Mouse (Mus musculus): Measurements from ENCODE around the gene Ltbp1. TPM values are rescaled to one million over a fixed set of nuclear protein-coding genes. Genes with fewer than 3 reads are reported as not detected.

Gene Ltbp1
- polyA plus RNA-seq, 1 experiment from 2014 or later, result 14.2 TPM

DNA sequence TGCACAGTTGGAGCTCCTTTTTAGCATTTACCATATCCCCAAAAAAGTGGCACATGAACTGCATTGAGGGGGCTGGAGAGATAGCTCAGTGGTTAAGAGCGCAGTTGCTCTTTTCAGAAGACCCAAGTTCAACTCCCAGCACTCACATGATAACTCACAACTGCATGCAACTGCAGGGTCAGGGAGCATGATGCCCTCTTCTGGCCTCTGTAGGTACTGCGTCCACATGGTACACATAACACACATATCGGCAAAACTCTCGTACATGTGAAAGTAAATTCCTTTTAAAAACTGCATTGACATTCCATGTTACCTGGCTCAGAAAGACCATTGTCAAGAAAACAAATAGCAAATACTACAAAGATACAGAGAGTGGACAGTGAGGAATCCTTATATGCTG, 342.0 kb downstream of the Ltbp1 start:
- no peaks in the 10 kb centered on the region for H3K4me1 ChIP-seq (ENCODE audit: control insufficient read depth, insufficient read depth, low read length)
- H3K36me3 ChIP-seq (replicated peaks; ENCODE audit: control insufficient read depth, insufficient read depth, low read depth, low read length), result no peaks in the 10 kb centered on the region
- no peak for DNase-seq (ENCODE audit: low spot score)
- no peak overlapping the region for H3K4me3 ChIP-seq (ENCODE audit: low read depth, low read length)
- no peak overlapping the region for H3K27ac ChIP-seq (replicated peaks; ENCODE audit: low read depth, low read length)
- WGBS, result 95% methylated on average over 4 of the region's 4 CpGs
- H3K9ac ChIP-seq (replicated peaks; ENCODE audit: low read length), result no peak overlapping the region
- H3K9me3 ChIP-seq (replicated peaks; ENCODE audit: control insufficient read depth, low read length), result no peaks in the 10 kb centered on the region
- H3K27me3 ChIP-seq (ENCODE audit: control insufficient read depth, insufficient read depth, low read length), result no peaks in the 10 kb centered on the region
- no peak overlapping the region for H3K4me2 ChIP-seq (ENCODE audit: low read depth, low read length)
- no peak for ATAC-seq (replicated peaks; ENCODE audit: insufficient number of reproducible peaks, low FRiP score, low TSS enrichment, low read depth)

DNA sequence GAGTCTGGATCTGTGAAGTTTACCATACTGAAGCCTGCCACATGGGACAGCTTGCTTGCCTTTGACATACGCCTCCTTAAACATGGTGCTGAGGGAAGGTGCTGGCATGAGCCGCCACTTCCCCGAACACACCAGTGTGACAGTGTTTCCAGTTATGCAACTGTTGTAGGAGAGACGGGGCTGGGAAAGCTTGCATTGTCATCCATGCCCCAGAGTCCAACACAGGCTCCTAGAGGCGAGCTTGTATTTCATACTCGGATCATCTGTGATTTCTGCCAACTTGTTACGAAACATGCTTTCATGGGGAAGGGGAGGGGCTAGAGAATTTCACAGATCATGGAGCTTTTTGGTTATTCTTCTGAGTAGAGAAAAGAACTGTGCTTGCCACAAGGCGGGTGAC, 343.7 kb downstream of the Ltbp1 start:
- Histone ChIP-seq H3K36me3 (replicated peaks; ENCODE audit: control insufficient read depth, insufficient read depth, low read depth, low read length) (no peaks in the 10 kb centered on the region), H3K4me3 (ENCODE audit: low read depth, low read length) (no peak overlapping the region)
- WGBS, result 89% methylated on average over 8 of the region's 8 CpGs

DNA sequence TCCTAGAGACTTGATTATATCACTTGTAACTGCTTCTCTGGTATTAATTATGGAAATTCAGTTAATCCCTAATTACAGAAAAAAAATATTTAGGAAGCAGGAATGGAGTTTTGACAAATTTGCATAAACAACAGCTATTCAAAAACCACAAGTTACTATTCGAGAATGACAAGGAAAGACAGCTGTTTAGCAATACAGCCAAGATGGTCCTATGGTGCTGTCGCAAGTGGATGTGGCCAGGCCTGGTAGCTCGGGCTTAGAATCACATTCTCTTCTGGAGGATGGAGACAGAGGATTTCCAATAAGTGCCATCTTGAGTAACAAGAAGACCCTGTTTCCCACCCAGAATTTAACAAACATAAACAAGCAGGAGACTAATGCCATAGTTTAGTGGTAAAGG, 344.2 kb downstream of the Ltbp1 start:
- DNase-seq (ENCODE audit: low spot score) (no peak), ATAC-seq (replicated peaks; ENCODE audit: insufficient number of reproducible peaks, low FRiP score, low TSS enrichment, low read depth) (no peak)
- Histone ChIP-seq H3K36me3 (replicated peaks; ENCODE audit: control insufficient read depth, insufficient read depth, low read depth, low read length) (no peaks in the 10 kb centered on the region), H3K27me3 (ENCODE audit: control insufficient read depth, insufficient read depth, low read length) (no peaks in the 10 kb centered on the region), H3K9ac (replicated peaks; ENCODE audit: low read length) (no peak overlapping the region), H3K4me2 (ENCODE audit: low read depth, low read length) (no peak overlapping the region), H3K9me3 (replicated peaks; ENCODE audit: control insufficient read depth, low read length) (no peaks in the 10 kb centered on the region), H3K27ac (replicated peaks; ENCODE audit: low read depth, low read length) (no peak overlapping the region), H3K4me3 (ENCODE audit: low read depth, low read length) (no peak overlapping the region), H3K4me1 (ENCODE audit: control insufficient read depth, insufficient read depth, low read length) (no peaks in the 10 kb centered on the region)
- WGBS, result 88% methylated on average over 3 of the region's 3 CpGs

More for the DNA sequence above, 343.7 kb downstream of the Ltbp1 start:
- no peaks in the 10 kb centered on the region for H3K27me3 ChIP-seq (ENCODE audit: control insufficient read depth, insufficient read depth, low read length)
- ATAC-seq (replicated peaks; ENCODE audit: insufficient number of reproducible peaks, low FRiP score, low TSS enrichment, low read depth) (no peak), DNase-seq (ENCODE audit: low spot score) (no peak)
- H3K27ac ChIP-seq (replicated peaks; ENCODE audit: low read depth, low read length), result no peak overlapping the region
- no peaks in the 10 kb centered on the region for H3K9me3 ChIP-seq (replicated peaks; ENCODE audit: control insufficient read depth, low read length)
- no peaks in the 10 kb centered on the region for H3K4me1 ChIP-seq (ENCODE audit: control insufficient read depth, insufficient read depth, low read length)
- no peak overlapping the region for H3K9ac ChIP-seq (replicated peaks; ENCODE audit: low read length)
- H3K4me2 ChIP-seq (ENCODE audit: low read depth, low read length), result no peak overlapping the region

DNA sequence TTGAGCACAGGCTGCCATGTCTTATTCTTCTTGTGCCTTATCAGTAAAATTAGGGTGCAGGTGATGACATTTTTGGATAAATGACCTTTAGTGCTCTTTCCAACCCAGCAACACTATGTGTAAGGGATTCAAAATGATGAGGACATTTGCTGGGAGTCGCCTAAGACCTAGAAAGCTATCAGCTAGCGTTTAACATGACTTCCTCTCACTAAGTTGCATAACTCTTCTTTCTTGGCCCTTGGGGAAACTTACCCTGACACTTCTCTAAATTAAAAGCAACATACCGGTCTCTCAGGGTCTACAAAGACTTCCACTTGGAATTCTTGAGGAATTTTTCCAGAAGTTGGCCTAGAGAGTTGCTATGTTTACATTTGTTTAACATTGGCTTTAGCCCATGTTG, 348.0 kb downstream of the Ltbp1 start:
- H3K36me3 ChIP-seq (replicated peaks; ENCODE audit: control insufficient read depth, insufficient read depth, low read depth, low read length), result no peaks in the 10 kb centered on the region
- no peaks in the 10 kb centered on the region for H3K4me1 ChIP-seq (ENCODE audit: control insufficient read depth, insufficient read depth, low read length)
- DNase-seq (ENCODE audit: low spot score) (no peak), ATAC-seq (replicated peaks; ENCODE audit: insufficient number of reproducible peaks, low FRiP score, low TSS enrichment, low read depth) (no peak)
- H3K4me3 ChIP-seq (ENCODE audit: low read depth, low read length), result no peak overlapping the region
- no peak overlapping the region for H3K9ac ChIP-seq (replicated peaks; ENCODE audit: low read length)
- no peak overlapping the region for H3K27ac ChIP-seq (replicated peaks; ENCODE audit: low read depth, low read length)
- 74% methylated on average over 3 of the region's 3 CpGs for WGBS
- H3K27me3 ChIP-seq (ENCODE audit: control insufficient read depth, insufficient read depth, low read length), result no peaks in the 10 kb centered on the region
- H3K9me3 ChIP-seq (replicated peaks; ENCODE audit: control insufficient read depth, low read length), result no peaks in the 10 kb centered on the region
- H3K4me2 ChIP-seq (ENCODE audit: low read depth, low read length), result no peak overlapping the region

DNA sequence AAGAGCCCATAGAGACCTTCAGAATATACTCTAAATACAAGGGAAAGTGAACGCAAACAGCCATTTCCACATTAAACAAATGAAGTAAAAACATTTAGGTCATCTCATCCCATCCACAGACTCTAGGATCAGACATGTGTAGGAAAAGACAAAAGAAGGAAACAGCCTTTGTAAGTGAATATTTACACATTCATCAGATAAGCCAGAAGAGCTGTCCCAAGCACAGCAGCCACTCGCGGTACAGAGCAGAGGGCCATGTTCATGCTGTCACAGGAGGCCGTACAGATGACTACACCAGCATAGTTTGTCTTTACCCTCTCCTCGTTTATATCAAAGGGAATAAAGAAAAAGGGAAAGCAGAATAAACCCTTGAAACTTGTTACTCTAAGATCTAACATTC, 350.1 kb downstream of the Ltbp1 start:
- H3K4me2 ChIP-seq (ENCODE audit: low read depth, low read length), result no peak overlapping the region
- whole genome bisulfite sequencing, result 87% methylated on average over 5 of the region's 5 CpGs
- no peaks in the 10 kb centered on the region for H3K9me3 ChIP-seq (replicated peaks; ENCODE audit: control insufficient read depth, low read length)
- H3K4me3 ChIP-seq (ENCODE audit: low read depth, low read length), result no peak overlapping the region
- DNase-seq (ENCODE audit: low spot score), result no peak
- no peak overlapping the region for H3K27ac ChIP-seq (replicated peaks; ENCODE audit: low read depth, low read length)
- H3K27me3 ChIP-seq (ENCODE audit: control insufficient read depth, insufficient read depth, low read length), result no peaks in the 10 kb centered on the region
- no peaks in the 10 kb centered on the region for H3K36me3 ChIP-seq (replicated peaks; ENCODE audit: control insufficient read depth, insufficient read depth, low read depth, low read length)
- no peaks in the 10 kb centered on the region for H3K4me1 ChIP-seq (ENCODE audit: control insufficient read depth, insufficient read depth, low read length)
- no peak overlapping the region for H3K9ac ChIP-seq (replicated peaks; ENCODE audit: low read length)
- ATAC-seq (replicated peaks; ENCODE audit: insufficient number of reproducible peaks, low FRiP score, low TSS enrichment, low read depth), result no peak

DNA sequence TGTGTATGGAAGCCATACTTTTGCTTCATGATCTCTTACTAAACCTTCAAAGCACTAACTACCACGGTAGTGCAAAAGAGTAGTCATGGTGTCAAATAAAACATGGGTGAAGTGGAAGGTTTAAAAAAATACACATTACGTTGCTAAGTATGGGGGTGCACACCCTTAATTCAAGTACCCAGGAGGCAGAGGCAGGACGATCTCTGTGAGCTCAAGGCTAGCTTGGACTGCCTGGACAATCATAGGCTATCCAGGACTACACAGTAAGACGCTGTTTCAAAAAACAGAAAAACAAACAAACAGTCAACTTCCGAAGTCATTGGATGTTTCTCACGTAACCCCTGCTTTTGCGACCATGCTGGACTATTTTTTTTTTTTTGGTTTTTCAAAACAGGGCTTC, 354.7 kb downstream of the Ltbp1 start:
- Histone ChIP-seq H3K27ac (replicated peaks; ENCODE audit: low read depth, low read length) (no peak overlapping the region), H3K9ac (replicated peaks; ENCODE audit: low read length) (no peak overlapping the region), H3K36me3 (replicated peaks; ENCODE audit: control insufficient read depth, insufficient read depth, low read depth, low read length) (no peaks in the 10 kb centered on the region), H3K4me1 (ENCODE audit: control insufficient read depth, insufficient read depth, low read length) (no peaks in the 10 kb centered on the region), H3K9me3 (replicated peaks; ENCODE audit: control insufficient read depth, low read length) (no peaks in the 10 kb centered on the region), H3K27me3 (ENCODE audit: control insufficient read depth, insufficient read depth, low read length) (no peaks in the 10 kb centered on the region), H3K4me3 (ENCODE audit: low read depth, low read length) (no peak overlapping the region), H3K4me2 (ENCODE audit: low read depth, low read length) (no peak overlapping the region)
- 92% methylated on average over 7 of the region's 7 CpGs for WGBS
- DNase-seq (ENCODE audit: low spot score), result no peak
- no peak for ATAC-seq (replicated peaks; ENCODE audit: insufficient number of reproducible peaks, low FRiP score, low TSS enrichment, low read depth)

DNA sequence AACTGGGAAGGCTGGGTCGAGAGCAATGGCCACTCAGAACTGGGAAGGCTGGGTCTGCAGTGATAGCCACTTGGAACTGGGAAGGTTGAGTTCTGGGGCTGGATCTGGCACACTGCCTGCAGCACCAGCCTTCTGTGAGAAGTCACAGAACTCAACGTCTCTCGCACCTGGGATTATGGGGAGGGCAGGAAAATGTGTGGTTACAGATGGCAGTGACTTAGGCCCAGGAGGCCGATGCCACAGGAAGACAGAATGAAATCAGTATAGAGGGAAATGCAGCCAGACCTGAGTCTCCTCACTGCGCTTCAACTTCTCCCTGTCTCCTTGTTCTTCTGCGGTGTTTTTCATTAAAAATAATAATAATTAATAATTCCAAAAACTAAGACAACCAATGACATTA, 361.0 kb downstream of the Ltbp1 start:
- Histone ChIP-seq H3K36me3 (replicated peaks; ENCODE audit: control insufficient read depth, insufficient read depth, low read depth, low read length) (no peaks in the 10 kb centered on the region), H3K4me3 (ENCODE audit: low read depth, low read length) (no peak overlapping the region), H3K4me1 (ENCODE audit: control insufficient read depth, insufficient read depth, low read length) (no peaks in the 10 kb centered on the region), H3K27ac (replicated peaks; ENCODE audit: low read depth, low read length) (no peak overlapping the region), H3K9me3 (replicated peaks; ENCODE audit: control insufficient read depth, low read length) (no peaks in the 10 kb centered on the region), H3K9ac (replicated peaks; ENCODE audit: low read length) (no peak overlapping the region), H3K4me2 (ENCODE audit: low read depth, low read length) (no peak overlapping the region), H3K27me3 (ENCODE audit: control insufficient read depth, insufficient read depth, low read length) (no peaks in the 10 kb centered on the region)
- WGBS, result 95% methylated on average over 6 of the region's 6 CpGs
- ATAC-seq (replicated peaks; ENCODE audit: insufficient number of reproducible peaks, low FRiP score, low TSS enrichment, low read depth) (no peak), DNase-seq (ENCODE audit: low spot score) (no peak)

DNA sequence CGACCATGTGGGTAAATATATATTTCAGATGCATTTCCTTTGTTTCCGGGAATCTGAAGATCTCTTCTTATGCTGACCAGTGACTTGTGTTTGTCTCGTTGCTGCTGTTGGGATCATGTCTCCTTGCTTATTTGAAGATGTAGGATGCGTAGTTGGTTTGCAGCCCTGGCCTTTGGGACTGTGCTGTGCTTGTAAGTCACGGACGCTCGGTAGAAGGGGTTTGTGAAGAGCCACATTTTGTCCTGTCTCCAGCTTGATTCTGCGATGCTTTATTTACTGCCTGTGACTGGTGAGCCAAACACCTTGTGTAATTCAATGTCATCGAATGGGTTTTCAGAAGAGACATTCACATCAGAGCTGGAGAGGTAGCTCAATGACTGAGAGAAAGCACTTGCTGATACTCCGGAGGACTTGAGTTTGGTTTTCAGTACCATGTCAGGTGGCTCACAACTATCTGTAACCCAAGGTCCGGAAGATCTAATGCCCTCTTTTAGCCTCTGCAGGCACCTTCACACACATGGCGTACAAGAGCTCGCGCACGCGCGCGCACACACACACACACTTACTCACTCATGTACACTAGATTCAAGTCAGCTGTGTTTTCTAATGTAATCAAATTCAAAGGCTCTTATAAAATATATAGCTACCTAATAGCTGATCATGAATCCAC, 362.3 kb downstream of the Ltbp1 start:
- H3K4me2 ChIP-seq (ENCODE audit: low read depth, low read length), result no peak overlapping the region
- H3K27ac ChIP-seq (replicated peaks; ENCODE audit: low read depth, low read length), result no peak overlapping the region
- H3K4me1 ChIP-seq (ENCODE audit: control insufficient read depth, insufficient read depth, low read length), result no peaks in the 10 kb centered on the region
- no peak for DNase-seq (ENCODE audit: low spot score)
- H3K9me3 ChIP-seq (replicated peaks; ENCODE audit: control insufficient read depth, low read length), result no peaks in the 10 kb centered on the region
- WGBS, result 96% methylated on average over 18 of the region's 18 CpGs
- no peaks in the 10 kb centered on the region for H3K36me3 ChIP-seq (replicated peaks; ENCODE audit: control insufficient read depth, insufficient read depth, low read depth, low read length)
- H3K9ac ChIP-seq (replicated peaks; ENCODE audit: low read length), result no peak overlapping the region
- ATAC-seq (replicated peaks; ENCODE audit: insufficient number of reproducible peaks, low FRiP score, low TSS enrichment, low read depth), result no peak
- H3K4me3 ChIP-seq (ENCODE audit: low read depth, low read length), result no peak overlapping the region
- no peaks in the 10 kb centered on the region for H3K27me3 ChIP-seq (ENCODE audit: control insufficient read depth, insufficient read depth, low read length)

All from embryonic facial prominence, embryonic 11.5 days (tissue).